Mouse (Mus musculus) spleen, postnatal 4 days (tissue): ENCODE results near the gene Prn.

Experiments used
- DNase-seq, 2 experiments: peaks; one replicate each; pipeline ENCODE4 v3.0.0; 2022; ENCODE audit warnings: low spot score in 2 of 2

The Prn gene

DNA sequence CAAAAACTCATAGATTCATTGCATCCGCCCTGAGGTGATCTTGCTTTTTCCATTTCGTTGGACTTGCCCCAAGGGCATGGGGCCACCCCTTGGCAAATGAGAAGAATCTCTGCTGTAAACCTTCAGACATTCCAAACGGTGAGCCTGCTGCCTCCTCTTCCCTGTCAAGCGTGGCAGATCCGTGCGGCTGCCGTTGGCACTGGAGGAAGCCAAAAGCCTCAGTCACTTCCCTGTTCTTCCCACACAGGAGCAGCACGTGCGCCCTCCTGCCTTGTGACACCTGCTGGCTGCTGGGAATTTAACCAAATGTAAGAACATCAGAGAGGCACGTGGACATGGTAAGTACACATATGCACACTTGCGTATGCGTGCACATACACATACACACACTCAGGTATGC, 86.0 kb downstream of the Prn start:
- DNase-seq: no peak

- no peak for DNase-seq
These were observed 86.6 kb downstream of the Prn start for GRCm38 (mm10) chr2:131996369-131996768.

DNA sequence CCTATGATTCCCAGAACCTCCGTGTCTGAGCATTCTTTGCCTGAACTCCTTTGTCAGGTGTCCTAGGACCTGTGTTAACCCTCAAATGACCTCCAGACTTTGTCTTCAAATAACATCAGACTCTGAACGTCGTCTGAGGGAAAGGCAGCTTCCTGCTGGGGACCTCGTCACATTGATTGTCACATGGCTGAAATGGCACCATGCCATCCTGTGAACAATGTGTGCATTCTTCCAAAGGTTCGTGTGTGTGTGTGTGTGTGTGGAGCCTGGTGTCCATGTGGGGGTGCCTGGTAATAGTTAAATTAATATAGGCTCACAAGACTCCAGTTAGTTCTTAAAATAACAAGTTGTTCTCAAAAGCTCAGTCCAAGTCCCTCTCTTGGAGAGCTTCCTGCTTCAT, 87.6 kb downstream of the Prn start:
- no peak for DNase-seq

DNA sequence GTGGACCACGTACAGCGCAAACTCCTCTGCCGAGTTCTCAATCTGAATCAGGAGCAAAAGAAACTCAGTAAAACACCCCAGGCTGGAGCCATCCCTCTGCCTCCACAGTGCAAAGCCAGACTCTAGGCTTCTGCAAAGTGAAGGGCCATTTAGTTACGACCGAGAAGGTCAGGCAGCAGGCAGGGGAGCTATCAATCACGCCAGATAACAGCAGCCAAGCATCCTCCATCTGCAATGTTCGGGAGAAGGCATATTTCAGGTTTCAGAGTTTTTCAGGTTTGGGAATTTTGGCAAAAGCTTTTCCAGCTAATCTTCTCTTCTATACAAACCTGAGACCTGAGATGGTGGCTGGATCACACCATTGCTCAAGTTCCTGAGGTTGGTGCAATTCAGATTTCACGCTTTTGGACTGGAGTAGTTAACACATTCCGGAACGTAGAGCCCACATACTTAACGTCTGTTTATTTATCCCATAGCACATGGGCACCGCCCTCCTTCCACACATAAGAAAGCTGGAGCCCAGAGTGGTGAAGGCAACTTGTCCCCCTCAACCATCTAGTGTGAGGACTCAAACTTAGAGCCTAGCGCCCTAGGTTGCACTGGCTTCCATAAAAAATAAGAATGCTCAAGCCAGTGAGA, 92.1 kb downstream of the Prn start:
- no peak for DNase-seq

- DNase-seq: no peak
These were observed 94.2 kb downstream of the Prn start for GRCm38 (mm10) chr2:132003916-132004315.

GRCm38 (mm10) chr2:132004495-132005136, 94.9 kb downstream of the Prn start:
- peak; percentile 22 to 66 for DNase-seq

- DNase-seq: no peak
These were observed 95.7 kb downstream of the Prn start for GRCm38 (mm10) chr2:132005445-132005844.
